In the genomic region with DNA sequence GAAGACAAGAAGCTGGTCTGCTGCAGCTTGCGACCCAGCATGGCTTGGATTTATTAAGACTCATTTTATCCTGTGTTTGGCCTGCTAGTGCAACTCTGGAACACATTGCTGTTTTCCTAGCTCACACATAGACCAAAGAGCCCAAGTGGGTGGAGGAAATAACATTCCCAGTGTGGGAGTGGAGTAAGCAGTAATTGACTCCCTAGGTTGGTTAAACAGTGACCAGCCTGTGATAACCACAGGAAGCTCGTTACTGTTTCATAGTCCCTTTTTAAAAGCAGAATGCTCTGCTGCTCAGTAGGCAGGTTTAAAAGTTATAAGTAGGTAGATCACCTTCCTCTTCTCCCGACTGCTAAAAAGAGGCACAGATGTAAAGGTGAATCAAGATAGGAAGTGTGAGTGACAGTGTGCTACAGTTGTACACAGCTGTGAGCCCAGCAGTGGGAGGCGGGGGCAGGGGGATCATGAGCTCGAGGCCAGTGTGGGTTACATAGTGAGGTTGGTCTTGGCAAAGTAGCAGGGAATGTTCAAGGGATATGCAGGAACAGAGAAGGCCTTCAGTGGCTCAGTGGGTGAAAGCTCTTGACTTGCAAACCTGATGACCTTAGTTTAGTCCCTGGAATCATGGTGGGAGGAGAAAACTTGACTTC, we compare ENCODE assay signal across 9 mouse cellular contexts. TPM values are rescaled to one million over a fixed set of nuclear protein-coding genes. Genes with fewer than 3 reads are reported as not detected.
A peak's percentile ranks its signal among the peaks of the same experiment; 100 is the strongest.
DNase-seq lines count a peak whose midpoint lies in the region; ATAC-seq and TF ChIP-seq lines count a peak whose summit lies in the region.
"Had no signal": no experiment of that assay in that cellular context is flagged by ENCODE, and none has a peak within 500 bp of the region (broad histone marks: within the 10 kb centered on the region; RNA-seq: fewer than 3 reads in every experiment).

No protein-coding gene starts in this region.

- 27% methylated on average over 5 of the region's 5 CpGs for WGBS in bone marrow, adult 2 months
- WGBS in lung, embryonic 15.5 days, result 66% methylated on average over 5 of the region's 5 CpGs

- peak overlapping the region; percentile 61 for H3K27ac ChIP-seq in bone marrow, adult 2 months (ENCODE audit: control insufficient read depth, insufficient read depth, low read depth, low read length, poor library complexity)
- peak overlapping the region; percentile 52 for H3K27ac ChIP-seq in lung, embryonic 15.5 days

- ATAC-seq in lung, embryonic 15.5 days (ENCODE audit: borderline replicate concordance, extremely low read depth, low FRiP score, low TSS enrichment), result no peak

- H3K27me3 ChIP-seq in lung, embryonic 15.5 days, result no peaks in the 10 kb centered on the region

- intact Hi-C loops in heart, postnatal 25 days (cut with DNase I), result no loop called here

- H3K4me2 ChIP-seq in lung, embryonic 15.5 days, result no peak overlapping the region

- DNase-seq in heart, adult 8-10 months (ENCODE audit: low spot score), result peak; percentile 46
- DNase-seq in heart, postnatal 25 days (ENCODE audit: low spot score), result no peak
- DNase-seq in kidney, adult 18-20 months, result peak; percentile 60
- DNase-seq in left cerebral cortex, adult 9 months (ENCODE audit: low spot score in 2 of 2), result no peak
- DNase-seq in embryo, embryonic 10.5 days (ENCODE audit: low spot score), result no peak
- no peak for DNase-seq in adrenal gland, postnatal 10 days

- peaks cover 59% of the 10 kb centered on the region for H3K36me3 ChIP-seq in lung, embryonic 15.5 days

- H3K4me1 ChIP-seq in bone marrow, adult 2 months (ENCODE audit: control insufficient read depth, insufficient read depth, low read length), result peaks cover 3% of the 10 kb centered on the region; the same call in 1 of the 2 replicates
- peaks cover 6% of the 10 kb centered on the region; the same call in 1 of the 2 replicates for H3K4me1 ChIP-seq in lung, embryonic 15.5 days

- no peak for TF ChIP-seq CTCF in bone marrow, adult 2 months (IDR thresholded peaks at IDR 0.05; ENCODE audit: control insufficient read depth, insufficient read depth, low read length)

- H3K4me3 ChIP-seq in bone marrow, adult 2 months (replicated peaks; ENCODE audit: control insufficient read depth, low read depth, low read length), result no peak overlapping the region
- H3K4me3 ChIP-seq in lung, embryonic 15.5 days, result no peak overlapping the region

- no peak overlapping the region for H3K9ac ChIP-seq in lung, embryonic 15.5 days

- H3K9me3 ChIP-seq in lung, embryonic 15.5 days, result no peaks in the 10 kb centered on the region

- no peak for TF ChIP-seq POLR2A in bone marrow, adult 2 months (IDR thresholded peaks at IDR 0.05; ENCODE audit: borderline replicate concordance, control insufficient read depth, low read depth, low read length)

RNA-seq across cellular contexts. Expression of a gene that starts 13.6 kb away (rescaled TPM):
- total RNA-seq in heart, adult 8-10 months (2022), result 100 to 1,000 TPM; 111 to 149 (median 137) TPM
- 100 to 1,000 TPM; 134 to 140 TPM for total RNA-seq in heart, postnatal 25 days (2021)
- polyA plus RNA-seq in bone marrow, adult 2 months (2011; ENCODE audit: insufficient read depth, insufficient read length, low replicate concordance, missing spikeins), result 95.9 and 150 TPM in 2 replicates
- polyA plus RNA-seq in lung, embryonic 15.5 days (2015; fragmentation: Nextera tagmentation; extraction: Ambion mirVana), result 429 and 448 TPM in 2 replicates
- total RNA-seq in adrenal gland, postnatal 10 days (2021), result 100 to 1,000 TPM; 186 TPM

RNA-seq across cellular contexts. Expression of a gene that starts 28.9 kb away (rescaled TPM):
- not detected for total RNA-seq in heart, adult 8-10 months (2022)
- total RNA-seq in heart, postnatal 25 days (2021), result not detected
- polyA plus RNA-seq in bone marrow, adult 2 months (2011; ENCODE audit: insufficient read depth, insufficient read length, low replicate concordance, missing spikeins), result not detected in 2 replicates
- polyA plus RNA-seq in lung, embryonic 15.5 days (2015; fragmentation: Nextera tagmentation; extraction: Ambion mirVana), result 0.19 TPM in 1 of 2 replicates, not detected in the other
- under 1 TPM in 1 of 2 experiments, not detected in 1; 0.24 TPM for total RNA-seq in adrenal gland, postnatal 10 days (2021)
- polyA plus RNA-seq: neural tube, embryonic 14.5 days had no signal

RNA-seq across cellular contexts. Expression of a gene that starts 35.1 kb away (rescaled TPM):
- 100 to 1,000 TPM in 2 of 4 experiments, 10 to 100 TPM in 2; 95.4 to 107 (median 99.6) TPM for total RNA-seq in heart, adult 8-10 months (2022)
- 10 to 100 TPM; 87.5 to 94.8 TPM for total RNA-seq in heart, postnatal 25 days (2021)
- 56.2 and 76.6 TPM in 2 replicates for polyA plus RNA-seq in bone marrow, adult 2 months (2011; ENCODE audit: insufficient read depth, insufficient read length, low replicate concordance, missing spikeins)
- 248 and 261 TPM in 2 replicates for polyA plus RNA-seq in lung, embryonic 15.5 days (2015; fragmentation: Nextera tagmentation; extraction: Ambion mirVana)
- 100 to 1,000 TPM; 151 to 159 TPM for total RNA-seq in adrenal gland, postnatal 10 days (2021)

RNA-seq across cellular contexts. Expression of a gene that starts 35.3 kb away (rescaled TPM):
- 100 to 1,000 TPM; 125 to 142 (median 135) TPM for total RNA-seq in heart, adult 8-10 months (2022)
- total RNA-seq in heart, postnatal 25 days (2021), result 100 to 1,000 TPM; 160 to 161 TPM
- polyA plus RNA-seq in bone marrow, adult 2 months (2011; ENCODE audit: insufficient read depth, insufficient read length, low replicate concordance, missing spikeins), result 7.3 and 28.8 TPM in 2 replicates
- 103 and 106 TPM in 2 replicates for polyA plus RNA-seq in lung, embryonic 15.5 days (2015; fragmentation: Nextera tagmentation; extraction: Ambion mirVana)
- 100 to 1,000 TPM; 116 to 139 TPM for total RNA-seq in adrenal gland, postnatal 10 days (2021)

RNA-seq across cellular contexts. Expression of a gene that starts 55.0 kb away (rescaled TPM):
- not detected for total RNA-seq in heart, adult 8-10 months (2022)
- not detected for total RNA-seq in heart, postnatal 25 days (2021)
- 2.7 TPM in 1 of 2 replicates, not detected in the other for polyA plus RNA-seq in bone marrow, adult 2 months (2011; ENCODE audit: insufficient read depth, insufficient read length, low replicate concordance, missing spikeins)
- not detected in 2 replicates for polyA plus RNA-seq in lung, embryonic 15.5 days (2015; fragmentation: Nextera tagmentation; extraction: Ambion mirVana)
- total RNA-seq in adrenal gland, postnatal 10 days (2021), result not detected
- polyA plus RNA-seq: neural tube, embryonic 14.5 days had no signal

Comparison
In these comparisons a context has a peak if more than half of its experiments do, and no peak if none do; other contexts are left out.
1. DNase-seq: peak in heart, adult 8-10 months (single experiment) and kidney, adult 18-20 months (single experiment); none in heart, postnatal 25 days (single experiment), left cerebral cortex, adult 9 months (0 of 2), embryo, embryonic 10.5 days (single experiment) and adrenal gland, postnatal 10 days (single experiment).